Mouse (Mus musculus): ENCODE data around the gene Uap1.

Gene Uap1

DNA sequence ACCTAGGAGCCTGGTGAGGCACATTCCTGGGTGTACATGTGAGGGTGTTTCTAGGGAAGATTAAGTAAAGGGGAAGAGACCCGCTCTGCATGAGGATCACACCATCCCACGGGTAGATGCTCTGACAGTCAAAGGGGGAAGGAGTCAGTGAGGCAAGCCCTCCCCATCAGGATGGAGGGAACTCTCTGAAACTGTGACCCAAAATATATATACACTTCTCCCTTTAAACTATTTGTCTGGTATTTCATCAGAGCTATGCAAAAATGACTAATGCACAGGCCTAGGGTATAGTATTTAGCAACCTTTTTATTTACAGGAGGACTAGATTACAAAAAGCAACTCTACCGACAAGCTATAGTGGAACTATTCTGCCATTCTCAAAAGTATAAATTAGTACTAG lies 9.8 kb downstream of the Uap1 start:
- DNase-seq (ENCODE audit: extremely low spot score, low spot score), result no peak

DNA sequence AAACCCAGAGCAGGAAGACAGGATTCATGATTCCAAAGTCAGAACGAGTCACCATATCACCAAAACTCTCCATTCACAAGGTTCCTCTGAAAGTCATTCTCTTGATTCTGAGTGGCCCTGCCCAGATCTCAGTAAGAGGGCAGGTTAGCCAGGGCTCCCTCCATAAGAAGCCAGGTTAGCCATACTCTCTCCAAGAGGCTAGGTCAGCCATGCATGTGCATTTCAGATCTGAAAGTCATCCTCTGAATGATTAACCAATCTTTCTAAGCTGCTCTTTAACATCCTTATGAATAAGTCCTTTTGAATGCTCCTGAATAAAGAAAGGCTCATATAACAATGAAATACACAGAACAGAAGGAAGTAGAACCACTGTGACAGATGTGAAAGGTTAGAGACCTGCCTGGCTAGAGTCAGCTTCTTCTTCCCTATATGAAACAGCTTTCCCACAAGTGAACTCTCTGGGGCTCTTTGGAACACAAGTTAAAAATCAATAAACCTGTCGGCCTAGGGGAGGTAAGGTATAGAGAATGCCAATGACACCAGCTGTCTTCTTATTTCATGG lies 10.6 kb downstream of the Uap1 start:
- DNase-seq (ENCODE audit: extremely low spot score, low spot score), result no peak

DNA sequence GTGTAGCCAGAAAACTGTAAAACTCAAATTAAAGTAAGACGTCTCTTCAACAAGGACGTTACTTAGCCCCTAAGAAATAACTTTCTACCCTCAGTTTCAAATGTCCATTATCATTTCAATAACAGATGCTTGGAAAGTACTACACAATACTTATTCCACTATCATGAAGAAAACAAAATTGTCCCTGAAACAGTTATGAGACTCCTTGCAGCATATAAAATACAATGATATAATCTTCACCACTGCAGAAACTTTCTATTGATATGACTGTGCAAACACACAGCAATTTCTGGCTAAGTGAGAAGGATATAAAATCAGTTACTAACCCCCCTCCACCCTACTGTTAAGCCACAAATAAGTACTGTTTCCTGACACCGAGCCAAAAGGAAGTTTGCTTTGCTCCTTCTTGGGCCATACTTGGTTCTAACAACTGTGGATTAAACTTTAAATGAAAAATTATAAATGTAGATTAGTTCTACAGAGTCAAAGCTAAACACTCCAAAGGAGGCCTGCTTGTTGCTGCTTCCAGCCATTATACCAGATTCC lies 11.3 kb downstream of the Uap1 start:
- no peak for DNase-seq (ENCODE audit: extremely low spot score, low spot score)

DNA sequence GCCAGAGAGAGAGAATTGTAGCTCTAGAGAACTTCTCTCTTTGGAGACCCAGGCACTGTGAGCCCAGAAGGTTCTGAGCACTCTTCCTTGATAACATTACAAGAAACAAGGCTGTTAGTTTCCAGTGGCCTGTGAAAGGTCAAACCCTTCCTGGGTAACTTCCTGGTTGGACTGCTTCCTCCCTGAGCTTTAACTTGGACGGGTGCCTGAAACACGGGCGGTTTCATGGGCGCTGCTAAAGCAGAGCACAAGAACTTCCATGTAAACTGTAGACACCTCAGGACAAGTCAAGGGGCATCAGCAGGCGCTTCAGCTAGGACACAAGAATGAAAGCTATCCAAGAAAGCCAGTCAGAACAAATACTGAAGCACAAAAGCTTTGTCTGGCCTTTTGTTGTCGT lies 12.9 kb downstream of the Uap1 start:
- no peak for DNase-seq (ENCODE audit: extremely low spot score, low spot score)

DNA sequence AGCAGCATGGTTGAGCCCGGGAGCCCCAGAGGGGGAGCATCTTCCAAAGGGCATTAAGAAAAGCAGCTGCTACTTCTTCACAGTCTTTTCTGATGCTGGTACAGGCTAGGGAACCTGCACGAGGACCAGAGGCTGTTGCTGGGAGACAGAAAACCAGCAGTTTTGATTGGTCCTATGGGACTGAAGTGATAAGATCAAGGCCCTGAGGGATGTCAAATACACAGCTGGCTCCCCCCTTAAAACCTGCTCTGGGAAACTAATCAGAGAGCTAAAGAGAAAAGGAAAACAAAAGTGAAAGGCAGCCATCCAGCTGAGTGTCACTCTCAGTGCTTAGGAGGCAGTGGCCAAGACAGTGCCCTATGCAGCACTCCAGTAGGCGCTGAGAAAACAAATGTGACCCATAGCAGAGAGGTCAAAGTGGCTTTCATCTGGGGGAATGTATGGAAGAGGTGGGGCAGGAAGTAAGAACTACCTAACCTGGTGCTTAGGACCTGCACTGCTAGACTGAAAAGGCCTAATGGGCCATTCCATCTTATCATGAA lies 14.3 kb downstream of the Uap1 start:
- no peak for DNase-seq (ENCODE audit: extremely low spot score, low spot score)

DNA sequence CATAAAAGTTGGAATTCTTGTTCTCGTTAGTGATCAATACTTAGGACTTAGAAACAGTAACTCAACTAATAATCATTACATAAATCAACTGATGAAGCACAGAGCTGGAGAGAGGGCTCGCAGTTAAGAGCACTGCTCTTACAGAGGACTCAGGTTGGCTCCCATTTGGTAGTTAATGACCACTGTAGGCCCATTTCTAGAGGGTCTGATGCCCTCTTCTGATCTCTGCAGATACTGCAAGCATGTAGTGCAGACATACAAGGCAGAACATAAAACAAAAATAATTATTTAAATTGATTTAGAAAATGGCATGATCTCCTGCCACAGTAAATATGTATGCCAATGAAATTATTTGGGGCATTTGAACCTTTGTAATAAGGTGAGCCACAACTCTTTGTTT lies 15.1 kb downstream of the Uap1 start:
- no peak for DNase-seq (ENCODE audit: extremely low spot score, low spot score)

DNA sequence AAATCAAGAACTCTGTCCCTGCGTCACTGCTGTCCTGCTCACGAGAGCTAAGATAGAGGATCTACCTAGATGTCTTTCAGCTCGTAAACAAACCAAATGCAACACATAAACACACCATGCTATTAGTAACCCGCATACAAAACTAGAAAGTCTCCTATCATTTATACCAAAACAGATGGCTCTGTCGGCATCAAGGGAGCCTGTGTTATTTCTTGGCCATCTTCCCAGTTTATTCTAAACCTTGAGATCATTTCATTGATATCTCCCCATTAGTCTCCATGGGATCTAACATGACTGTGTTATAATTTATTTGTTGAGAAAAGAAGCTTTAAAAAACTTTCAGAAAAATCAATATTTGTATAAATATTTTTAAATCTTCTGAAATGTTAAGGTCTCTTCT lies 19.0 kb downstream of the Uap1 start:
- DNase-seq (ENCODE audit: extremely low spot score, low spot score), result no peak

DNA sequence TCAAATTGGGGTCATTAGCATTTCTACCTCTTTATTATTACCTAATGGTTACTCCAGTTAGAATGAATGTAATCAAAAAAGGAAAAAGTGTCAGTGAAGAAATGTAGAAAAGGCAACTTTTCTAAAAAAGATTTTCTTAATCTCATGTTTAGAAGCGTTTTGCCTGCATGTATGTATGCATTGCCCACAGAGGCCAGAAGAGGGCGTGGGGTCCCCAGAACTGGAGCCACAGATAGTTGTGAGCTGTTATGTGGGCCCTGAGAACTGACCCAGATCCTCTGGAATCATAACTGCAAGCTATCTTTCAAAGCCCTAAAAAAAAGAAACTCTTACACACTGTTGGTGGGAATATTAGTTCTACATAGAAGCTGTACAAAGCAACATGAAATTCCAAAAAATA lies 19.5 kb downstream of the Uap1 start:
- no peak for DNase-seq (ENCODE audit: extremely low spot score, low spot score)

DNA sequence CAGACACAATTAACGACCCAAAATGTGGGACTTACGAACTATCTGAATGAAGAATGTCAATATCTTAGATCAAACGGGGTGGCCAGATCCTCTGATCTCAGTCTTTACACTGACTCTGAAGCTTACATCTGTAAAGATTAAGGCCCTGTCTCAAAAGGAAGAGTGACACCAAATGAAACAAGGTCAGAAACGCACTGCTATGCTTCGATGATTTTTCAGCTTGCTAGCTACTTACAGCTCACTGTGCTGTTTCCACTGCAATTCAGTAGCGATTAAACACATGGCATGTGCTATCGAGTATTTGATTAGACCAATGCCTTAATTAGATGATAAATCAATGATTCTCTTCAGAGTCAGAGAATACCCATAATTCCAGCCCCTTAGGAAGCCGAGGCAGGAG lies 20.8 kb downstream of the Uap1 start:
- DNase-seq (ENCODE audit: extremely low spot score, low spot score), result no peak

DNA sequence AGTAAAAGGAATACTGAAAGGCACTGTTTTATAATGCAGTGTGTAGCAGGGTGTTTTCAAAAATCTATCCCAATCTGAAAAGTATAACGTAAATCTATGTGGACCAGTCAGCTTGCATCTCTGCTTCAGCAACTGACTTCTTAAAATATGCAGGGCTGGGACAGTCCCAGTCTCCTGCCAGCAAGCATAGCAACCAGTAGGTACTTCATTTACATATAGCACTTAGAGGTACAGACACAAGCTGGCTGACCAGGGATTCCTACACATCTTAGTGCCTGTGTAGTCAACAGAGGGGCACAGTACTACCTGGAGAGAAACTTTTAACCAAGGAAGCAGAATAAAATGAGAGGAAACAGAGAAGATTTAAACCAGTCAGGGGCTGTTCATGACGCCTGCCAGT lies 22.2 kb downstream of the Uap1 start:
- DNase-seq (ENCODE audit: extremely low spot score, low spot score), result no peak

DNA sequence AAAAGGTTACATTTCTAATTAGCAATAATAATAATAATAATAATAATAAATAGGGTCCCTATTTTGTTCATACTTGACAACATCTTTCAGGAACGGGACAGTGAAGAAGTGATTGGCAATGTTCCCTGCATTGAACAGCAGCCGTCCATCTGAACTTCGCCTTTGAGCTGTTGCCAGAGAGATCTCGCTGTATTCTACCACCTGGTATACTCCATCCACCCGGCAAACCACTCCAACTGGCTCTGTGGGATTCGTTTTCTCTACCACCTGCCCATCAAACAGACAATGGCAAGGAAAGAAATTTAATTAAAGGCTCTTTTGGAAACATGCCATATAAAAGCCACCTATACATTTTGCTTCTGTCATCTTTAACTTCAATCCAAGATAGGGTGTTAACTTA lies 23.9 kb downstream of the Uap1 start:
- DNase-seq (ENCODE audit: extremely low spot score, low spot score), result no peak

DNA sequence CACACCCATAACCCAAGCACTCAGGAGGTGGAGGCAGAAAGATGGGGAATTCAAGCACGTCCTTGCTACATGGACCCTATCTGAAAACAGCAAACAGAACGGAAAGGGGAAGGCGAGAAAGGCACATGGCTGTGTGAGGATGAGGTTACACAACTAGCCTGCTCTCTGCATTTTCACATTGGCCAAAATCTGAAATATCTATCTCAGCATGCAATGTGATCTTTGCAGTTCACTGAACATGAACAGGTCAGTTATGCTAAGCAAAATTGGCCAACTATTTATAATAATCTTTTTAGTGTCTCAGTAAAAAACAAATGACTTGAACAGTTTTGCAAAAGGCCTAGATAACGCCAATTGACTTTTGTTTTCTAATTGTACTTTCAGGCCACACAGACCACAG lies 25.0 kb downstream of the Uap1 start:
- DNase-seq (ENCODE audit: extremely low spot score, low spot score), result no peak

DNA sequence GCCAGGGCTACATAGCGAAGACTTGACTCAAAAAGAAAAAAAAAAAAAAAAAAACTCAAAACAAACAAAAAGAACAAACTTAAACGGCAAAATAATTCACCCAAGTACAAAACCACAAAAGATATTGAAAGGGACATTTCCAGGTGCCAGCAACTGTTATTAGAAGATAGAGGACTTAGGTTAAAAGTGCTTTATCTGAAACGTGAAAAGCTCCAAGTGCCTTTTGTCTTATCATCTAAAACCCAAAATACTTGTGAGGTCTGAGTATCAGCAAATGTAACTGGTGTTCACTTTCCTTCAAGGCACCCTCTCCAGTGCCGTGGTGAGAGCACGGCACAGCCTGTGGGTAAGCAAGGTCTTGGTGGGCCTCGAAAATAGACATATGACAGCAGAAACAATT lies 26.2 kb downstream of the Uap1 start:
- no peak for DNase-seq (ENCODE audit: extremely low spot score, low spot score)

DNA sequence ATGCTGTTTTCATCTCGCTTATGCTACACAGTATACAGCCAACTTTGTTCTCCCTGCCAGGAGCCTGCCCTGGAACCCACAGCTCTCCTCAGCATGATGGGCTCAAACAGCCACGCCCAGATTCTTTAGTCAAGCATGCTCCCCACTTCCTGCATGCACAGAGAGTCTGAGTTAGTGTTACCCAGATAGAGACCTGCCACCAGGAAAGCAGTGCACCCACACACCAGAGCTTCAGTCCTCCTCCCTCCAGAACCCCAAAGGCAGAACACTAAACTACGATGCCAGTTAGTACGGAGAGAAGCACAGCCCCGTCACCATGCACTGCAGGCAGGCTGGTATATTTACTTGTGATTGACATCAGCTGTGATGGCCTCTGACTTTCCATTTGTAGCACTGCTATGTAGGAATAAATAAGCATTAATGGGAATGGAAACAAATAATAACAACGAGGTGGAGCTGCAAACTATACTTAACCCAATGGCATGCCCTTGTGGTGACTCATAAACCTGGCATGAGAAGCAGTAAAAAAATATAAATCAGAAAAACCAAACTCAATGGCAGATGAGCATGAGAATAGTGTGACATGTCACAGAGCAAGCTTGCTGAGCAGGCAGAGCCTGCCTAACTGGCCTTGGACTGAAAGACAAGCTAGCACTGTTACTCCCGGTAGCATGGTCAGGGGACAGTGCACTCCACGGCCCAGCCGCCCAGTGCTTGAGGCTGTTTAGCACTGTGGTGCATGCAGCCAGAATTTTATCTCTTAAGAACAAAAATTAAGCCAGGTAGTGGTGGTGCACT lies 26.9 kb downstream of the Uap1 start:
- no peak for DNase-seq (ENCODE audit: extremely low spot score, low spot score)

DNA sequence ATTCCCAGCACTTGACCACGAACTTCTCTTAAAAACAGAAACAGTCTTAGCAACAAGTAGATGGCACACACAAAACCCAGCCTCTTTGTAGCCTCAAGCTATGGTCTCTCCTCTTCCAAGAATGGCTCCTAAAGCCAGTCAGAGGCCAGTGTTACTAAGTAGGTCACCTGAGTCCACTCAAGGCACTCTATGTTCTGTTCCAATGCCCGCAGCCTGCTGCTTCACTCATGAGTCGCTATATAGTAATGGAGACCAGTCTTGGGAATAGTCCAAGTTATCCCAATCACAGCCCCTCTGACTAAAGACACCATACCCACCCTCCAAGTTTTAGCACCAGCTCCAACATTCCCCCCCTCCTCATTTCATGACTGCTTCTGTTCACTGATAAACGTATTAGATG lies 29.2 kb downstream of the Uap1 start:
- no peak for DNase-seq (ENCODE audit: extremely low spot score, low spot score)

DNA sequence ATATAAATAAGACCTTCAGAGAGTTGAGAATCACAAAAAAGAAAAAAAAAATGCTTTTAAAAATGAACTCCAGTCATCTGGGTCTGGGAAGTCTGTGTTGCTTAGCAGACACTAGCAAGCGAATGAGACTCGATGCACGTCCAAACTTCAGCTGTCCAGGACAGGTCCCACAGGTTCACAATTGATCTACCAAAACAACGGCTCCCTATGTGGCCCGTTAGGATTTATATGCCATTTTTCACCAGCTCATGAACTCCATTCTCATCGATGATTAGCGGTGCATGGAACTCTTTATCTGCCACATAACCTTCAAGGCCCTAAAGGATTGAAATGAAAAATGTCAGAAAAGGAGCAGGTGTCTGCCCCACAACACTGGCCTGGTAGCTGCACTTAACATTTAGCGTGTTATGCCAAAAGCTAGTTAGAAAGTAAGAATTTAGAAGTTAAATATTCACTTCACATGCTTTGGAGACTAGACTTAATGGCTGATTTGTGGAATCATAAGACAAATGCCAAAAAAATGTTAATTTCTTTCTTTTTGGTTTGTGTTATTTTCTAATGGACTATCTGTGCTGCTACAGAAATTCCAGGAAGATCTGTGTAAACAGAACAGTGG lies 32.4 kb downstream of the Uap1 start:
- DNase-seq (ENCODE audit: extremely low spot score, low spot score), result no peak

DNA sequence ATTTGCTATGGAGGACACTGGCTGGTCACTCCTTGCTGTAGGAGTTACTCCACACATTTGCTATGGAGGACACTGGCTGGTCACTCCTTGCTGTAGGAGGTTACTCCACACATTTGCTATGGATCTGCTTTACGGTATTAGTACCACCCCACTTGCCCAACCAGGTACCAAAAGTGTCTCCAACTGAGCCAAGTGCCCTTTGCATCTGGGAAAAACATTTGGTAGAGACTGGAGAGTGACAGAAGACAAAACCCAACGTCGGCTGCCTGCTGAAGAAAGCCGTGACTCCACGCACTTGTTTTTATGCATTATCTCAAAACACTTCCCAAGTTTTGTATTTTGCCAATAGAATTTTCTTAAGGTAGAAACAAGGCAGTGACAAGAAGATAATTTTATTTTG lies 33.1 kb downstream of the Uap1 start:
- no peak for DNase-seq (ENCODE audit: extremely low spot score, low spot score)

DNA sequence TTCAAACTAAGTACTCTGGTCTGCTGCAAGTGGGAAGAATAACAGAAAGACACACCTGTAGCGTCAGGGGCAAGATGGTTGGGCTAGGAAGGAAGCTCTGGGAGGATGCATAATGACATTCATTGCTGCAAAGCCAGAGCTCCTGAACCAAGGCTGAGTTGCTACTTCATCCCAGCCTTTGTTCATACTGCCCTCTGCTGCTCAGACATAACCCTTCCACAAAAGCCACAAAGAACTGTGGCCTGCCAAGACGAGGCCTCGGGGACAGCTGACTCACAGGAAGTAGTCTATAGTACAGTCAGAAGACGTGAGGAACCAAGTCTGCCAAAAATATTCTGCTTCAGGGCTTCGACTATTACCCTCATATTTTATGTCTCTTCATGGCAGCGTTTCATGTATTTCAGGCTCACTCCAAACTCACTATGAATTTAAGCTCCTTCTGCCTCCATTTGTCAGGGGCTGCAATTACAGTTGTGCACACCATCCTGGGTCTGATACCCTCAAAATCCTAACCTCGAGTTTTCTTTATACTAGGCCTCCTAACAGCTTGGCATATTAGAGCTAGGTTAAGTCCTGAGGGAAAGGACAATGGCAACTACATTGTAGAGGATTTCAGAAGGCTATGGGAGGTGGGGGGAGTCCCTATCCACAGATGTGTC lies 38.3 kb downstream of the Uap1 start:
- peak; percentile 55 for DNase-seq (ENCODE audit: extremely low spot score, low spot score)

DNA sequence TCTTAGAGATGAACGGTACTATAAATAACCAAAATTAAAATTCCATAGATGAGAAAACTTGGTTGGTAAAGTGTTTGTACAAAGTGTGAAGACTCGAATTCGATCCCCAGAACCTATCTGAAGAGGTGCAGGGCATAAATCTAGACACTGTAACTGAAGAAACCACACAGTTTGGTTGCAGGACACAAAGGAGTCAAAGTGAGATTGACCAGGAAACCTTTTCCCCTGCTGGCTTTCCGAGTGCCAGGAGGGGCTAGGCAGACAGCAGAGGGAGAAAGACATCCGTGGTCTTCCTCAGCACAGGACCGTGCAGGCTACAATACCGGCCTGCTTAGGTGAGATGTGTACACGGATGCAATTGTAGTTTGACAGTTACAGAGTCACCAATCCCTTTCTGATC lies 40.5 kb downstream of the Uap1 start:
- no peak for DNase-seq (ENCODE audit: extremely low spot score, low spot score)

DNA sequence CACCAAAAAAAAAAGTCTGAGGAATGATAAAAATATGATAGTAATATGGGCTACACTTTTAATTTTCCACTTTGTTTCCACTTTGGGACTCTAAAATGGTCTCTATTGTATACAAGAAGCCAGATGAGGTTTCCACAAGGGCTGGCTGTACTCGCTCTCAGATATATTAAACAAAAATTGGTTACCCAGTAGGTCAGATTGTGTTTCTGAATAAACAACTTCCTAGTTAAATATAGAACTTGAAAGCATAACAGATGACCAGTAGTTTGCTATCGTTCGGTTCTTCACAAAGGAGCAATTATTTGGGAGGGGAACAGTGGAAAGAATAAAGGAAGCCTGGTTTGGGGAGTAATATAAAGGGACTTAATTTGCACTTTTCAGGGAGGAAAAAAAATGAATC lies 43.8 kb downstream of the Uap1 start:
- DNase-seq (ENCODE audit: extremely low spot score, low spot score), result no peak

DNA sequence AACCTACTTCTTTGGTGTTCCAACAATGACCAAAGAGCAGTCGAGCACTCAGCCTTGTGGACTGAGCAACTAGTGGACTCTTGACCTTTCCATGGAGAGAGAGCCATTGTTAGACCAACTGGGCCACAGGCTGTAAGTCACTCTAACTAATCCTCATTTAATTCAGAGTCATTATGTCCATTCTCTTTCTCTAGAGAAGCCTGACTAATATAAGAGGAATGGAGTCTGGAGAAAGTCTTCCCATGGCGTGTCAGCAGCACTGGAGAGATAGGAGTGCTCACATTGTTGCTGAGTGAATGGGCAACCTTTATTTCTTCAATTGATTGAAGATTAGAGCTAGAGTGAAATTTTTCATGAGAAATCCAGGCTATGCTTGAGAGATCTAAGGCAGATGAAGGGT lies 50.1 kb downstream of the Uap1 start:
- no peak for DNase-seq (ENCODE audit: extremely low spot score, low spot score)

DNA sequence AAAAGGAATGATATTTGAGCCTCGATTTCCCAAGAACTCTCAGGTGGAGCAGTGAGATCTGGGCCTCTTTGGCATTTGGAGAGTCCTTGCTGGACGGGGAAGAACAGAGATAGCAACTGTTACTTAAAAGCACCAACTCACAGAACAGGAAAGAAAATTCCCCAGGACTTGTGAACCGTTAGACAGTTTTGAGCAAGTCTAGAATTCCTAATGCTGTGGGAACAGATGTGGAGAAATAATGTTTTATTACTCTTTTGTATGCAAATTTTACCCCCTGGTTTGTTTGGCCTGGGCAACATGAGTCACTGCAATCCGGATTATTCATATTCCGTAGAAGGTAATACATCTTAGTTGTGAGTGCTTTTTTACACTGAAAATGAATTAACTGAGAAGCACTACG lies 61.1 kb downstream of the Uap1 start:
- DNase-seq (ENCODE audit: extremely low spot score, low spot score), result no peak

All from neural tube, embryonic 10.5 days (tissue).